Mouse (Mus musculus): ENCODE data around the gene Slc25a41.

Gene Slc25a41

GRCm38 (mm10) chr17:57038978-57039377, 2.5 kb downstream of the Slc25a41 start:
- DNase-seq, result no peak

- DNase-seq, result peak in 1 of 2 experiments; percentile 36
Measured at GRCm38 (mm10) chr17:57032854-57033253, 8.6 kb downstream of the Slc25a41 start.

- DNase-seq, result peak; percentile 98 to 100
Measured at GRCm38 (mm10) chr17:57031661-57032420, 9.6 kb downstream of the Slc25a41 start.

- DNase-seq, result no peak
Measured at GRCm38 (mm10) chr17:57030931-57031660, 10.4 kb downstream of the Slc25a41 start, which contains the start of gene Khsrp. TSS of gene Khsrp (minus strand) at chr17:57031522.

GRCm38 (mm10) chr17:57029691-57030090, 11.8 kb downstream of the Slc25a41 start:
- no peak for DNase-seq

GRCm38 (mm10) chr17:57027471-57027870, 14.0 kb downstream of the Slc25a41 start:
- no peak for DNase-seq

GRCm38 (mm10) chr17:57020960-57021359, 20.5 kb downstream of the Slc25a41 start:
- DNase-seq, result no peak

GRCm38 (mm10) chr17:57019693-57020092, 21.8 kb downstream of the Slc25a41 start:
- DNase-seq, result no peak

- DNase-seq, result peak in 1 of 2 experiments; percentile 26
Measured at GRCm38 (mm10) chr17:57012245-57012795, 29.1 kb downstream of the Slc25a41 start.

GRCm38 (mm10) chr17:57011236-57012141, 30.0 kb downstream of the Slc25a41 start, which contains the start of the genes Gtf2f1 and Gm17949:
TSS of gene Gtf2f1 (minus strand) at chr17:57011288.
TSS of gene Gm17949 (plus strand) at chr17:57011469.
- DNase-seq, result peak; percentile 92

- DNase-seq, result no peak
Measured at GRCm38 (mm10) chr17:57010911-57011235, 30.6 kb downstream of the Slc25a41 start.

GRCm38 (mm10) chr17:57007137-57007905, 34.1 kb downstream of the Slc25a41 start:
- DNase-seq, result no peak

- DNase-seq, result no peak
Measured at GRCm38 (mm10) chr17:57003994-57004393, 37.5 kb downstream of the Slc25a41 start.

- no peak for DNase-seq
Measured at GRCm38 (mm10) chr17:57001228-57001627, 40.2 kb downstream of the Slc25a41 start.

GRCm38 (mm10) chr17:56999968-57000609, 41.4 kb downstream of the Slc25a41 start, which contains the start of gene Pspn:
TSS of gene Pspn (minus strand) at chr17:57000018.
- DNase-seq, result no peak

- no peak for DNase-seq
Measured at GRCm38 (mm10) chr17:56999414-56999813, 42.0 kb downstream of the Slc25a41 start.

- DNase-seq, result peak; percentile 91 to 98
Measured at GRCm38 (mm10) chr17:56997029-56997667, 44.3 kb downstream of the Slc25a41 start, which contains the start of gene Alkbh7. TSS of gene Alkbh7 (plus strand) at chr17:56997339.

GRCm38 (mm10) chr17:56996506-56996905, 44.9 kb downstream of the Slc25a41 start:
- no peak for DNase-seq

GRCm38 (mm10) chr17:56995046-56995445, 46.4 kb downstream of the Slc25a41 start:
- DNase-seq, result no peak

- no peak for DNase-seq
Measured at GRCm38 (mm10) chr17:56990966-56991365, 50.5 kb downstream of the Slc25a41 start.
